Mouse (Mus musculus) spleen, adult 2 months (tissue): ENCODE data around the gene Esrra.

ENCODE experiments used
- CTCF ChIP-seq: fragments of 200-500 bp; IDR thresholded peaks from 2 replicates; pipeline ENCODE4 v1.5.1; 2011; ENCODE audit warnings: mild to moderate bottlenecking, inconsistent platforms; ENCODE audit not compliant: insufficient read depth, insufficient read length, insufficient replicate concordance; ENCODE audit errors: extremely low read depth
- POLR2A ChIP-seq: fragments of 200-500 bp; IDR thresholded peaks from 2 replicates; pipeline ENCODE4 v1.6.1; 2011; ENCODE audit warnings: low read depth, low read length, inconsistent platforms

DNA sequence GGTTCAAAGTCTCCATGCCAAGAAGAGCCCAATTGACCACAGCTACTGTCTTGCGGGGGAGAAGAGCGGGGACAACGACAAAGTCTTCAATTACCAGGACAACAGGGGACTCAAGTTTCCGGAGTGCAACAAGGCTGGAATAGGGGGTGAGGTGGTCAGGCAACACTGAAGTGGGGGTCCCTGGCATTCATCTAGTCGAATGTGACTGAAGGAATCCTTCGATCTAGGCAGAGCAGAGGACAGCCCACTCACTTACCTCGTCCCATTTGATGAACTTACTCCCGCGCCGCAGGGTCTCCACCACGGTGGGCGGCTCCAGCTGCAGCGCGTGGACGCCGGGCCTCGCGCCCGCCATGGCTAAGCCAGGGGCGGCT, 47.7 kb upstream of the Esrra start:
- TF ChIP-seq CTCF (no peak), POLR2A (no peak)
